Mouse (Mus musculus): ENCODE results near the gene Mef2b. TPM values are rescaled to one million over a fixed set of nuclear protein-coding genes. Genes with fewer than 3 reads are reported as not detected.

The Mef2b gene
- polyA plus RNA-seq, 1 experiment = 0.31 TPM

DNA sequence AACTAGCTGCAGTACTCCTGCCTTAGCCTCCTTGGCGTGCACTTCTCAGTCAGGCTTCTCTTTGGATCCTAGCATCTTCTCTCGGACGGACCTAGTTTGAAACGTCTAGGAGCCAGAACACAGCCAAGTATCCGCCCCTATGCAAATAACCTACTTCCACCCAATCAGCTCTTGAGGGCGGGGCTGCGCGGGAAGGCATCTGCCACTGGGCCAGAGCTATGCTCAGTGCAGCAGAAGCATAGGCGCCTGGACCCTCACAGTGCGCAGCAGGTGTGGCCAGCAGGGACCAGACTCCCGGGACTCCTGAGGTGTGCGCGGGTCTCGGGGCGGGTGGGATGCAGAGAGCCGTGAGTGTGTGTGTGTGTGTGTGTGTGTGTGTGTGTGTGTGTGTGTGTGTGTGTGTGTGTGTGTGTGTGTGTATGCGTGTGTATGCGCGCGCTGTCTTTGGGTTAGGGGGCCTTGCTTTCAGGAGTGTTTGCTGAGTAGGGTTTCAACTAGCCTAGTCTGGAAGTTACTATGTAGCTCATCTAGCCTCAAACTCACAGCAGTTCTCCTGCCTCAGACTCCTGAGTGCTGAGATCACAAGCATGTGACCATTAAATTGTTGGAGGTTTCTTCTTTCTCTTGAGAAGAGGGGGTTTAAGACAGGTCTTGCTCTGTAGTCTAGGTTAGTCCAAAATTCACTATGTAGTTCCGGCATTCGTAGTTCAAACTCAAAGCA, 13.2 kb downstream of the Mef2b start:
- peak; percentile 53 for DNase-seq
- 13% methylated on average over 21 of the region's 22 CpGs for WGBS
- H3K4me1 ChIP-seq (ENCODE audit: control insufficient read depth, insufficient read depth, low read length) = peaks cover 4% of the 10 kb centered on the region; the same call in 1 of the 2 replicates
- no peak overlapping the region for H3K4me3 ChIP-seq (replicated peaks; ENCODE audit: extremely low read depth, low read depth, low read length)
- TF ChIP-seq POLR2A (IDR thresholded peaks at IDR 0.05; ENCODE audit: borderline replicate concordance, extremely low read depth, low read depth, low read length) = no peak
- no peak for TF ChIP-seq CTCF (IDR thresholded peaks at IDR 0.05; ENCODE audit: insufficient read depth, low read length)

DNA sequence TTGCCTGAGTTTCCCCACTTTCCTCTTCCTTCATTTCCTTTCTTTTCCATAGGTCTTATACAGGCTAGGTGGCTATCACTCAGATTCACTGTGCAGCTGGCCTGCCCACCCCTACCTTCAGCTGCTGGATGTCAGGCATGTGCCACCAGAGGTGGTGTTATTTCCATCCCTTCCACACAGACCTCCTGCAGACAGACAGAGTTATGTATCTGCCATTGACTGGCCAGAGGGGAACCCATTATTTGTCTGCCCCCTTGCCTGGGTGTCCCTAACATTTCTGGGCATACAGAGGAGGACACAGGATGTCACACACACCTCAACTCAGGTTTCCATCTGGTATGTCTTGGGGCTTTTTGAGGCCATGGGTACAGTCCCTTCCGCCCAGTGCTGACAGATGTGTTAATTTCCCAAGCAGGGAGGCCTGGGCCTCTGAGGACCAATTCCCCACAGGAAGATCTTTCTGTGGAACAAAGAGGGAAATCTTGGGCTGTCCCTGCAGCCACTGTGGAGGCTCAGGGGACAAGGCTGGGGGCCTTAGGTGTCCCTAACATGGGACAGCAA, 17.8 kb downstream of the Mef2b start:
- Histone ChIP-seq H3K4me1 (ENCODE audit: control insufficient read depth, insufficient read depth, low read length) (peaks cover 4% of the 10 kb centered on the region; the same call in 1 of the 2 replicates), H3K4me3 (replicated peaks; ENCODE audit: extremely low read depth, low read depth, low read length) (no peak overlapping the region)
- TF ChIP-seq POLR2A (IDR thresholded peaks at IDR 0.05; ENCODE audit: borderline replicate concordance, extremely low read depth, low read depth, low read length) (no peak), CTCF (IDR thresholded peaks at IDR 0.05; ENCODE audit: insufficient read depth, low read length) (no peak)
- no peak for DNase-seq
- 100% methylated on average over 1 of the region's 1 CpGs for WGBS

DNA sequence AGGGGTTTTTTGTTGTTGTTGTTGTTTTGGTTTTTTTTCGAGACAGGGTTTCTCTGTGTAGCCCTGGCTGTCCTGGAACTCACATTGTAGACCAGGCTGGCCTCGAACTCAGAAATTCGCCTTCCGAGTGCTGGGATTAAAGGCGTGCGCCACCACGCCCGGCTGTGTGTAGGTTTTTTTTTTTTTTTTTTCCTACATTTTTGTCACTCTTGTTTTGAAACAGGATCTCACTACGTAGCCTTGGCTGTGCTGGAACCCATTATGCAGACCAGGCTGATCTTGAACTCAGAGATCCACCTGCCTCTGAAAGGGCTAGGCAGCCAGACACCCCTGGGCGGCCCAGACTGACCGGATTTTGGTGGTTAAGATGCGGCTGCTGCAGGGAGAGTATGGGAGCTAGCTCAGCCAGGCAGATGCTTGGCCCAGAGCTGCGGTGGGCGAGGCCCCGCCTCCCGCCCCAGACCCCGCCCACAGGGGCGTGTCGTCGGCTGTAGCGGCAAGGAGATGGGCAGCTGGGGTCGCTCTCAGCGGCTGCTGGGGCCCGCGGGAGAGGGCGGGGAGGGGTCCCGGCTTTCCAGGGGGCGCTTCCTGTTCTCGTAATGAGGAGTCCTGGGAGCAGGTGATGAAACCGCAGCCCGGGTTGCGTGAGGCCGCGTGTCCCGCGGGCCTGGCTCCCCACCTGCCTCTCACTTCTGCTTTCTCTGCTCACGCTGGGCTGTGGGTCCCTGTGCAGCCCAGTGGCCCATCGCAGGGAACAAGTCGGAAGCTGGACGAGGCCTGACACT, 18.8 kb downstream of the Mef2b start:
- 11% methylated on average over 39 of the region's 40 CpGs for WGBS
- DNase-seq = peak; percentile 62
- H3K4me3 ChIP-seq (replicated peaks; ENCODE audit: extremely low read depth, low read depth, low read length) = peak overlapping the region; percentile 6
- no peak for TF ChIP-seq POLR2A (IDR thresholded peaks at IDR 0.05; ENCODE audit: borderline replicate concordance, extremely low read depth, low read depth, low read length)
- no peak for TF ChIP-seq CTCF (IDR thresholded peaks at IDR 0.05; ENCODE audit: insufficient read depth, low read length)
- H3K4me1 ChIP-seq (ENCODE audit: control insufficient read depth, insufficient read depth, low read length) = no peaks in the 10 kb centered on the region

DNA sequence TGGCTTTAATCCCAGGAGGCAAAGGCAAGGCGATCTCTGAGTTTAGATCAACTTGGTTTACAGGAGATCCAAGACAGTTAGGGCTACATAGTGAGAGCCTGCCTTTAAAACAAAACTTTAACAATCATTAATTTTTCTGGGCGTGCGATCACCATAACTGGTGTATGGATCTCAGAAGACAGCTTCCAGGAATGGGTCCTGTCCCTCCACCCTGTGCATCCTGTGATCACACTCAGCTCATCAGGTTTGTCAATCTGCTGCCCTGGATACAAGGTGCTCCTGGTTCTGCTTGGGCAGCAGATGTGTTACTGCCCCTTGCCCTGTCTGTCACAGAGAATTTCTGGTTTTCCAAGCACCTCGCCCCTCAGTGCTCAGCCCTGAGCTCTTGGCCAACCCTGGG, 19.7 kb downstream of the Mef2b start:
- Histone ChIP-seq H3K4me3 (replicated peaks; ENCODE audit: extremely low read depth, low read depth, low read length) (no peak overlapping the region), H3K4me1 (ENCODE audit: control insufficient read depth, insufficient read depth, low read length) (no peaks in the 10 kb centered on the region)
- 85% methylated on average over 4 of the region's 4 CpGs for WGBS
- TF ChIP-seq POLR2A (IDR thresholded peaks at IDR 0.05; ENCODE audit: borderline replicate concordance, extremely low read depth, low read depth, low read length) = no peak
- no peak for TF ChIP-seq CTCF (IDR thresholded peaks at IDR 0.05; ENCODE audit: insufficient read depth, low read length)
- DNase-seq = no peak

DNA sequence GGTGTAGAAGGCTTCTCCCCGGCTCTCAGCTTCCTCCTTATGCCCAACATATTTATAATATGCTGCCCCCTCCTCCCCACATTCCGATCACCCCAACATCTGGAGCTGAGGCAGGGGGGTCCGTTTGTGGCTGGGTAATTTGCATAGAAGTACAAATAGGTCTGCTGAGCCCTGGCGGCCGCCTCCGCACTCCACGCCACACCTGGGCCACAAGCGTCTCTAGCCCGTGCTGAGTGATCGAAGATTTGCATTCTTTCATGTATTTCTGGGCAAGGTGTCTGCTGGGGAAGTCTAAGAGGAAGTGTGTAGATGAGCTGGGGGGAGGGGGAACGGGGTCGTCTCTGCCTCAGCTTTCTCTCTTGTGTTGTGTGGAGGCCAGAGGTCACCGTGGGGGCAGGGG, 20.5 kb downstream of the Mef2b start:
- WGBS = 47% methylated on average over 13 of the region's 13 CpGs
- DNase-seq = no peak
- no peak overlapping the region for H3K4me3 ChIP-seq (replicated peaks; ENCODE audit: extremely low read depth, low read depth, low read length)
- no peak for TF ChIP-seq CTCF (IDR thresholded peaks at IDR 0.05; ENCODE audit: insufficient read depth, low read length)
- no peak for TF ChIP-seq POLR2A (IDR thresholded peaks at IDR 0.05; ENCODE audit: borderline replicate concordance, extremely low read depth, low read depth, low read length)
- no peaks in the 10 kb centered on the region for H3K4me1 ChIP-seq (ENCODE audit: control insufficient read depth, insufficient read depth, low read length)

DNA sequence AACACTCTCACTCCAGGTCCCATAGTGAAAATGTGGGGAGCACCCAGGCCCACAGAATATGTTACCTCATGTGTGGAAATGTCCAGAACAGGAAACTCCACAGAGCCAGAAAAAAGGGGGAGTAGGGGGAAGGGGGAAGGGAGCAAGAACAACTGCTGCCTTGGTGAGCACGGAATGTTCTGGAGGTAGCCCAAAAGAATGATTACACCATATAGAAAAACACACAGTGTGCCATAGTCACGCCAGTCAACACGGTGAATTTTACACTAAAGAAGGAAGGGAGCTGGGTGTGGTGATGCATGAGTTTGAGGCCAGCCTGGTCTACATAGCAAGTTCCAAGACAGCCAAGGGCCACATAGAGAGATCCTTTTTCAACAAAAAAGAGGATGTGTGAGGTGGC, 23.8 kb downstream of the Mef2b start:
- TF ChIP-seq CTCF (IDR thresholded peaks at IDR 0.05; ENCODE audit: insufficient read depth, low read length) (no peak), POLR2A (IDR thresholded peaks at IDR 0.05; ENCODE audit: borderline replicate concordance, extremely low read depth, low read depth, low read length) (no peak)
- 65% methylated on average over 3 of the region's 3 CpGs for WGBS
- H3K4me1 ChIP-seq (ENCODE audit: control insufficient read depth, insufficient read depth, low read length) = no peaks in the 10 kb centered on the region
- no peak overlapping the region for H3K4me3 ChIP-seq (replicated peaks; ENCODE audit: extremely low read depth, low read depth, low read length)
- no peak for DNase-seq

DNA sequence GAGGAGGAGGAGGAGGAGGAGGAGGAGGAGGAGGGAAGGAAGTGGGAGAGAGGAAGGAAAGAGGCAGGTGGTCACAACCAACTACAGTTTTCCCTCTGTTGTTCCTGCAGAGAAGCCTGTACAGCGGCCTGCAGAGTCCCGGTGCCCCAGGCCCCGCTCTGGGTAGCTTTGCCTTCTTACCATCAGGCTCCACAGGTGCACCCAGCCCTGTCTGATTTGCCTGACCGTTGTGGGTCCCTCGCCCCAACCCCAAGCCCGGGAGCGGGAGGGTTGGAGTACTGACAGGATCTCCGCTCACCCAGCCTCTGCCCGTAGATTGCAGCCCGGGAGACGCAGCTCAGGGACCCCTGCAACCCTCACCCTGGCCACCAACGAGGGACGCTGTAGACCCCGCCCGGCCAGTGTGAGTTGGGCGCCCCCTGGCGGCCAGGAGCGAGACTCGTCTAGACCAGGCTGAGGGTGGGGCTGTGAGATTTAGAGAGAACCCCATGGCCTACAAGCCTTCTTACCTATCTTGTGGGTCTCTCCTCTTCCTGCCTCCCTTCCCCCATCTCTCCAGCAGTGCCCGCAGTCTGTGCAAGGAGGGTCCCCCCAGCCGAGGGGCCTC, 27.1 kb downstream of the Mef2b start:
- WGBS = 3% methylated on average over 21 of the region's 21 CpGs
- TF ChIP-seq POLR2A (IDR thresholded peaks at IDR 0.05; ENCODE audit: borderline replicate concordance, extremely low read depth, low read depth, low read length) = no peak
- peak; percentile 74 for TF ChIP-seq CTCF (IDR thresholded peaks at IDR 0.05; ENCODE audit: insufficient read depth, low read length)
- H3K4me1 ChIP-seq (ENCODE audit: control insufficient read depth, insufficient read depth, low read length) = no peaks in the 10 kb centered on the region
- DNase-seq = peak; percentile 54
- H3K4me3 ChIP-seq (replicated peaks; ENCODE audit: extremely low read depth, low read depth, low read length) = no peak overlapping the region

DNA sequence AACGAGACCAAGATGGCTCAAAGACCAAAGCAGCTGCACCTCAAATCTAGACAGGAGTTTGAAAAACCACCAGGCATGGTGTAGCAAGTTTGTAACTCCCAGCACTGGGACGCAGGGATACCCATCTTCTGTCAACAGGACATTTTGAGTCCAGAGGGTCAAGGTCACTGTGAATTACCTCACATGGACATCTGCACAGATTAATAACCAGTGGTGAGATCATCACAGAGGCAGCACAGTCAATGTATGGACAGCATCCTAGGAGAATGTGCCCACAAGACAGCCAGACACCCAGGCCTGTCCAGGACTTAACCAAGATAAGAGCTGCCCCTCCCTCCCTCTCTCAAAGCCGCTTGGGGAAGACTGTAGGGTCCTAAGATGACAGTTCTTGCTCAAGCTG, 30.6 kb downstream of the Mef2b start:
- DNase-seq = no peak
- no peak for TF ChIP-seq POLR2A (IDR thresholded peaks at IDR 0.05; ENCODE audit: borderline replicate concordance, extremely low read depth, low read depth, low read length)
- TF ChIP-seq CTCF (IDR thresholded peaks at IDR 0.05; ENCODE audit: insufficient read depth, low read length) = no peak
- peaks cover 3% of the 10 kb centered on the region; the same call in 1 of the 2 replicates for H3K4me1 ChIP-seq (ENCODE audit: control insufficient read depth, insufficient read depth, low read length)
- no peak overlapping the region for H3K4me3 ChIP-seq (replicated peaks; ENCODE audit: extremely low read depth, low read depth, low read length)
- WGBS = 74% methylated on average over 3 of the region's 3 CpGs

DNA sequence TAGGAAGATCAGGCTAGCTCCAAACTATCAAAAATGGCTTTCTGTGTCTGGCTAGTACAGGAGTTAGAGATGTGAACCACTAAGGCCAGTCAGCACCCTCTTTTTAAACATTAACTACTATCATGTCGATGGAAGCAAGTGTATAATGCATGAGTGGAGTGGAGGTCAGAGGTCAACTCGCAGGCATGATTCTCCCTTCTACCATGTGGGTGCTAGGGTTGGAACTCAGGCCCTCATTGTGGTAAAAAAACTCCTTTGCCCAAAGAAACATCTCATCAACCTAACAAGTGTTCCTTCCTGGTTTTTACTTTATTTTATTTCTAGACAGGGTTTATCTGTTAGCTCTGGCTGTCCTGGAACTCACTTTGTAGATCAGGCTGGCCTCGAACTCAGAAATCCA, 31.2 kb downstream of the Mef2b start:
- Histone ChIP-seq H3K4me1 (ENCODE audit: control insufficient read depth, insufficient read depth, low read length) (peaks cover 3% of the 10 kb centered on the region; the same call in 1 of the 2 replicates), H3K4me3 (replicated peaks; ENCODE audit: extremely low read depth, low read depth, low read length) (no peak overlapping the region)
- TF ChIP-seq POLR2A (IDR thresholded peaks at IDR 0.05; ENCODE audit: borderline replicate concordance, extremely low read depth, low read depth, low read length) (no peak), CTCF (IDR thresholded peaks at IDR 0.05; ENCODE audit: insufficient read depth, low read length) (no peak)
- 70% methylated on average over 3 of the region's 3 CpGs for WGBS
- DNase-seq = no peak
